Mouse (Mus musculus) olfactory bulb, adult 2 months (tissue): ENCODE results near the gene Slc24a5.

ENCODE experiments used
- CTCF ChIP-seq: fragments of 200-500 bp; IDR thresholded peaks from 2 replicates; pipeline ENCODE4 v1.5.1; 2012; ENCODE audit warnings: low read depth, mild to moderate bottlenecking, low read length, moderate library complexity; ENCODE audit not compliant: insufficient read depth
- POLR2A ChIP-seq: fragments of 200-500 bp; IDR thresholded peaks from 2 replicates; pipeline ENCODE4 v1.6.1; 2012; ENCODE audit warnings: mild to moderate bottlenecking, low read depth, low read length, moderate library complexity; ENCODE audit not compliant: insufficient read depth

DNA sequence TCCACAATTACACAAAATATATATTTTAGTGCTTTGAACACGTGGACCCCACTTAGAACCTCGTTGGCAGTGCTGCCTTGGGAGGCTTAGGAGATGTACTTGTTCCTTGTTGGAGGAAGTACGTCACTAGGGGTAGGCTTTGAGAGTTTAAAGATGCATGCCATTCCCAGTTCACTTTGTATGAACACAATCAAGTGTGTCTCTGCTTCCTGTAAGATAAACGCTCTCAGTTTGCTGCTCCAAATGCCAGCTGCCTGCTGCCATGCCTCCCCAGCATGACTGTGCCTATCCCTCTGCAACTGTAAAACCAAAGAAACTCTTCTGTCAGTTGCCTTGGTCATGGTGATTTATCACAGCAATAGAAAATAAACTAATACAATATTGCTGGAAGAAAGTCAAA lies 57.9 kb downstream of the Slc24a5 start:
- TF ChIP-seq POLR2A (no peak), CTCF (no peak)
